Mouse (Mus musculus) myocyte (in vitro differentiated cells): ENCODE data around the gene Scfd2. TPM values are rescaled to one million over a fixed set of nuclear protein-coding genes. Genes with fewer than 3 reads are reported as not detected.

ENCODE experiments used
- H3K27me3 ChIP-seq: one replicate; pipeline ENCODE4 v1.6.1; 2011; ENCODE audit not compliant: control insufficient read depth, insufficient read depth, insufficient read length
- H3K36me3 ChIP-seq: one replicate; pipeline ENCODE4 v1.6.1; 2011; ENCODE audit not compliant: control insufficient read depth, insufficient read depth
- H3K4me2 ChIP-seq: one replicate; pipeline ENCODE4 v1.6.1; 2011; ENCODE audit warnings: low read depth, control low read depth
- H3K4me3 ChIP-seq: one replicate; pipeline ENCODE4 v1.5.1; 2011; ENCODE audit warnings: mild to moderate bottlenecking, control low read depth, moderate library complexity
- H3K79me2 ChIP-seq: one replicate; pipeline ENCODE4 v1.6.1; 2011; ENCODE audit not compliant: control insufficient read depth, insufficient read depth
- H3ac ChIP-seq: one replicate; pipeline ENCODE4 v1.6.1; 2011; ENCODE audit not compliant: control insufficient read depth, insufficient read length
- CEBPB ChIP-seq: IDR thresholded peaks from 2 replicates; pipeline ENCODE4 v1.6.1; 2011; ENCODE audit warnings: mild to moderate bottlenecking, moderate library complexity; ENCODE audit not compliant: poor library complexity, insufficient read depth, severe bottlenecking
- E2F4 ChIP-seq: IDR thresholded peaks from one replicate; pipeline ENCODE4 v1.6.1; 2011; ENCODE audit warnings: mild to moderate bottlenecking, control low read depth, moderate library complexity; ENCODE audit not compliant: insufficient read depth
- MAX ChIP-seq: IDR thresholded peaks from one replicate; pipeline ENCODE4 v1.6.1; 2011; ENCODE audit warnings: low read depth, mild to moderate bottlenecking, control low read depth
- MYOD1 ChIP-seq, 3 experiments: IDR thresholded peaks; one replicate each; pipeline ENCODE4 v1.6.1; 2011; ENCODE audit warnings: control low read depth in 2 of 3, low read depth in 2 of 3, mild to moderate bottlenecking in 2 of 3, moderate library complexity in 1 of 3; ENCODE audit not compliant: insufficient read length in 2 of 3, control insufficient read depth in 1 of 3
- MYOG ChIP-seq, 3 experiments: IDR thresholded peaks; one replicate each; pipeline ENCODE4 v1.6.1; 2011; ENCODE audit warnings: control low read depth in 2 of 3, low read depth in 2 of 3, mild to moderate bottlenecking in 2 of 3; ENCODE audit not compliant: insufficient read length in 2 of 3, control insufficient read depth in 1 of 3, insufficient read depth in 1 of 3
- POLR2A ChIP-seq: IDR thresholded peaks from one replicate; pipeline ENCODE4 v1.6.1; 2011; ENCODE audit warnings: low read depth, mild to moderate bottlenecking, control low read depth, moderate library complexity; ENCODE audit not compliant: insufficient read length
- POLR2AphosphoS2 ChIP-seq: IDR thresholded peaks from one replicate; pipeline ENCODE4 v1.6.1; 2011; ENCODE audit warnings: low read depth, control low read depth; ENCODE audit not compliant: insufficient read length
- REST ChIP-seq: IDR thresholded peaks from one replicate; pipeline ENCODE4 v1.6.1; 2011; ENCODE audit warnings: mild to moderate bottlenecking, control low read depth, moderate library complexity; ENCODE audit not compliant: insufficient read depth, insufficient read length
- SRF ChIP-seq: IDR thresholded peaks from one replicate; pipeline ENCODE4 v1.6.1; 2011; ENCODE audit warnings: low read depth; ENCODE audit not compliant: control insufficient read depth, insufficient read length
- TCF12 ChIP-seq: IDR thresholded peaks from one replicate; pipeline ENCODE4 v1.6.1; 2011; ENCODE audit warnings: mild to moderate bottlenecking, control low read depth; ENCODE audit not compliant: poor library complexity, insufficient read depth, severe bottlenecking
- TCF3 ChIP-seq: IDR thresholded peaks from one replicate; pipeline ENCODE4 v1.6.1; 2011; ENCODE audit warnings: low read depth, control low read depth; ENCODE audit not compliant: insufficient read length
- USF1 ChIP-seq: IDR thresholded peaks from one replicate; pipeline ENCODE4 v1.6.1; 2011; ENCODE audit warnings: low read depth, mild to moderate bottlenecking, control low read depth, moderate library complexity
- polyA plus RNA-seq: library from polyadenylated mRNA; unstranded; fragments of >200 nt; fragmentation: generic; extraction: Trizol; gene quantifications from one replicate; pipeline ENCODE4 v1.2.1, GENCODE M21; 2012; ENCODE audit warnings: missing spikeins

The Scfd2 gene
- polyA plus RNA-seq, 1 experiment, result 7.8 TPM

DNA sequence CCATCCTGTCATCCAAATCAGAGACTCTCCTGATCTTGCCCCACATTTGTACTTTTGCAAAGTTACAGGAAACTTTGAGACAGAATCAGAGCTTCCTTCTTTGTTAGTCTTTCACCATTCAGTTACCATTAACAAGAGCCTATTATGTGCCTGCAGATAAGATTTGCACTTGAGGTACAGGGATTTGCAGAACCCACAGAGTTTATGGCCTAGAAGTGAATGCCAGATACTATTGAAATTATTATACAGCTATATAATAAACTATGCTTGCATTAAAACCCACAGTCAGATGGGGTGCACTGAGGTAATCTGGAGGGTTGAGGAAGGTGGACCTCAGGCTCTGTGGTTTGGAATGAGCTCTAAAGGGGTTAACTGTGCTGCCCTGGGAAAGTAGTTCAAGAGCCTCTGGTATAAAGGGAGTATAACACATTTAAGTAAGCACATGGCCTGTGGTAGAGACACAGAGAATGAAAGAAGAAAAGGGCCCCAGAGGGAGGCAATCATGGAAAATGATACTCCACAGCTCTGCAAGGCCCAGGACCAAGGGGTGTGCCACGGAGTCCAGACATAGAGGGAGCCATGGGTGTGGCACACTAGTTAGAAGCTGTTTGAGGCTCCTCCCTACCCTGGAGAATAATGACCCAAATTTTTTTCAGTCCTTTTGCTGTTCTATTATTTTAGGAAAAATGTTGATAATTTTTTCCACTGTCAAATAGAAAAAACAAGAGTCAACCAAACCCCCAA lies 144.2 kb downstream of the Scfd2 start:
- Histone ChIP-seq H3K27me3 (no peaks in the 10 kb centered on the region), H3ac (no peak overlapping the region), H3K79me2 (no peaks in the 10 kb centered on the region), H3K4me2 (no peak overlapping the region), H3K4me3 (no peak overlapping the region), H3K36me3 (no peaks in the 10 kb centered on the region)
- no peak for TF ChIP-seq MYOG (IDR thresholded peaks at IDR 0.05; ENCODE audit: control insufficient read depth in 1 of 3, insufficient read depth in 1 of 3, insufficient read length in 2 of 3, low read depth in 2 of 3)

GRCm38 (mm10) chr5:74380045-74380444 lies 151.5 kb downstream of the Scfd2 start:
- Histone ChIP-seq H3K79me2 (no peaks in the 10 kb centered on the region), H3ac (no peak overlapping the region), H3K4me3 (no peak overlapping the region), H3K4me2 (no peak overlapping the region), H3K36me3 (no peaks in the 10 kb centered on the region), H3K27me3 (no peaks in the 10 kb centered on the region)
- no peak for TF ChIP-seq POLR2AphosphoS2
- no peak for TF ChIP-seq MYOD1 (IDR thresholded peaks at IDR 0.05; ENCODE audit: control insufficient read depth in 1 of 3, insufficient read length in 2 of 3, low read depth in 2 of 3)
- no peak for TF ChIP-seq MAX
- no peak for TF ChIP-seq REST
- TF ChIP-seq USF1, result no peak
- no peak for TF ChIP-seq SRF
- TF ChIP-seq TCF3, result no peak
- TF ChIP-seq CEBPB, result no peak

DNA sequence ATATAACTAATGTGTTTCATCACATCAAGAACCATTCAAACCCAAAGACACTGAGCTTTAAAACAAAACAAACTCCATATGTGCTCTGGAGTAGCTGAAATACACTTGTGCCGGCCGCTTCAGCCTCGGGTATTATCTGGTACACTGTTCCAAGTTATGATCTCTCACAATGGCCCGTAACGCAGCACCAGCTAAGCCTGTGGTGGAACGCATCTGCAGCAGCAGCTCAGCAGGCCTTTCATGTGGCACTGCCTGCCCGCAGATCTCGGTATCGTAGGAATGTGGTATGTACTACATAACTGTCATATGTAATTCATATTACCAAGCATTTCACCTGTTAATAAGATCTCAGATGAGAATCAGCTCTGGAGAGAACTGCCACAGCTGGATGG lies 164.9 kb downstream of the Scfd2 start:
- no peak overlapping the region for H3ac ChIP-seq
- H3K4me2 ChIP-seq, result no peak overlapping the region
- H3K36me3 ChIP-seq, result no peaks in the 10 kb centered on the region
- TF ChIP-seq MAX (no peak), CEBPB (no peak), REST (no peak), E2F4 (no peak), MYOG (IDR thresholded peaks at IDR 0.05; ENCODE audit: control insufficient read depth in 1 of 3, insufficient read depth in 1 of 3, insufficient read length in 2 of 3, low read depth in 2 of 3) (no peak), TCF3 (no peak)
- H3K4me3 ChIP-seq, result no peak overlapping the region
- H3K27me3 ChIP-seq, result no peaks in the 10 kb centered on the region
- H3K79me2 ChIP-seq, result no peaks in the 10 kb centered on the region

DNA sequence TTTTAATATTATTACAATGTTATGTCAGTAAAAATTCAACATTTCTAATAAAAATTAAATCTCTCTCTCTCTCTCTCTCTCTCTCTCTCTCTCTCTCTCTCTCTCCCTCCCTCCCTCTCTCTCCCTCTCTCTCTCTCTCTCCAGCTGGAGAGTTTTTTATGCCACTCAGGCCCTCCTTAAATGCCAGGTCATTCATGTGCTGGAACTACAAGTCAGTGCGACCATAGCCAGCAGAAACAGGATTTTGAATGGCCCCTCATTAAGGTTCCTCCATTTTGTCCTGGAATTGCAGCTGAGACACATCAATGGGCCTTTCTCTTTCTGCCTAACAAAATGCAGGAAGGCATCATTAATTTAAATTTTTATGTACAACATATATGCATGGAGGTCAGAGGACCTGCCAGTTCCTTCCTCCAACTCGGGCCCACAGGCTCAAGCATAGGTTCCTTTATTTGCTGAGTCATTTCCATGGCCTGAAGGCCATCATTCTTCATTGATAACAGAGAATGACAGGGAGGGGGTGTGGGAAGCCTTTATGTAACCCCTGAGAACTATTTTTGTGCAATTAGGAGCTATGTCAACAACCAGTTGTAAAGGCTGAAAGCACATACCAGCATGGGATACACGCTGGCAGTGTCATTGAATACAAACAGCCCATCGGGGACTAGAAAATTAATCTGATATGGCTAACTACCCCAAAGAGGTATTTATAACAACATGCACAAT lies 165.4 kb downstream of the Scfd2 start:
- Histone ChIP-seq H3K4me2 (no peak overlapping the region), H3ac (no peak overlapping the region), H3K27me3 (no peaks in the 10 kb centered on the region), H3K4me3 (no peak overlapping the region), H3K79me2 (no peaks in the 10 kb centered on the region), H3K36me3 (no peaks in the 10 kb centered on the region)
- TF ChIP-seq REST (no peak), TCF3 (no peak), USF1 (no peak)

- Histone ChIP-seq H3K4me2 (no peak overlapping the region), H3K4me3 (no peak overlapping the region), H3K79me2 (no peaks in the 10 kb centered on the region), H3K27me3 (no peaks in the 10 kb centered on the region), H3ac (no peak overlapping the region), H3K36me3 (no peaks in the 10 kb centered on the region)
- TF ChIP-seq POLR2AphosphoS2 (no peak), MYOG (IDR thresholded peaks at IDR 0.05; ENCODE audit: control insufficient read depth in 1 of 3, insufficient read depth in 1 of 3, insufficient read length in 2 of 3, low read depth in 2 of 3) (no peak), MYOD1 (IDR thresholded peaks at IDR 0.05; ENCODE audit: control insufficient read depth in 1 of 3, insufficient read length in 2 of 3, low read depth in 2 of 3) (no peak), USF1 (no peak), MAX (no peak), TCF12 (no peak), POLR2A (no peak), REST (no peak), E2F4 (no peak), CEBPB (no peak), SRF (no peak), TCF3 (no peak)
These were observed 166.2 kb downstream of the Scfd2 start for GRCm38 (mm10) chr5:74365408-74365807.
